Mouse (Mus musculus): Measurements from ENCODE around the gene Clcnka.

Gene Clcnka

GRCm38 (mm10) chr4:141398545-141398944 is at the start of gene Clcnka:
Gene Clcnka (minus strand): TSS chr4:141398724.
- no peak for DNase-seq (ENCODE audit: low spot score)

- no peak for DNase-seq (ENCODE audit: low spot score)
These were observed 47.7 kb upstream of the Clcnka start for GRCm38 (mm10) chr4:141446211-141446610.

GRCm38 (mm10) chr4:141445328-141445720 is 46.8 kb upstream of the Clcnka start:
- DNase-seq (ENCODE audit: low spot score): peak; percentile 46

- DNase-seq (ENCODE audit: low spot score): peak; percentile 90
These were observed 46.2 kb upstream of the Clcnka start, which contains the start of gene Zbtb17 for GRCm38 (mm10) chr4:141444451-141445327. Gene Zbtb17 (plus strand): TSS chr4:141444654.

- no peak for DNase-seq (ENCODE audit: low spot score)
These were observed 45.3 kb upstream of the Clcnka start for GRCm38 (mm10) chr4:141443641-141444429.

GRCm38 (mm10) chr4:141440877-141441276 is 42.4 kb upstream of the Clcnka start:
- DNase-seq (ENCODE audit: low spot score): no peak

GRCm38 (mm10) chr4:141439083-141439803 is 40.7 kb upstream of the Clcnka start:
- no peak for DNase-seq (ENCODE audit: low spot score)

GRCm38 (mm10) chr4:141435974-141436373 is 37.5 kb upstream of the Clcnka start, which contains the start of gene Srarp:
Gene Srarp (minus strand): TSS chr4:141436105.
- no peak for DNase-seq (ENCODE audit: low spot score)

- no peak for DNase-seq (ENCODE audit: low spot score)
These were observed 34.7 kb upstream of the Clcnka start for GRCm38 (mm10) chr4:141433191-141433590.

GRCm38 (mm10) chr4:141432666-141433065 is 34.1 kb upstream of the Clcnka start:
- DNase-seq (ENCODE audit: low spot score): no peak

- peak; percentile 67 for DNase-seq (ENCODE audit: low spot score)
These were observed 32.5 kb upstream of the Clcnka start for GRCm38 (mm10) chr4:141430997-141431396.

- no peak for DNase-seq (ENCODE audit: low spot score)
These were observed 31.3 kb upstream of the Clcnka start for GRCm38 (mm10) chr4:141429847-141430246.

- DNase-seq (ENCODE audit: low spot score): no peak
These were observed 30.9 kb upstream of the Clcnka start for GRCm38 (mm10) chr4:141429381-141429780.

- DNase-seq (ENCODE audit: low spot score): no peak
These were observed 29.4 kb upstream of the Clcnka start for GRCm38 (mm10) chr4:141427921-141428320.

- no peak for DNase-seq (ENCODE audit: low spot score)
These were observed 28.5 kb upstream of the Clcnka start for GRCm38 (mm10) chr4:141426796-141427745.

- peak; percentile 26 for DNase-seq (ENCODE audit: low spot score)
These were observed 27.3 kb upstream of the Clcnka start for GRCm38 (mm10) chr4:141425484-141426479.

- no peak for DNase-seq (ENCODE audit: low spot score)
These were observed 25.3 kb upstream of the Clcnka start for GRCm38 (mm10) chr4:141423691-141424431.

GRCm38 (mm10) chr4:141423288-141423687 is 24.8 kb upstream of the Clcnka start:
- no peak for DNase-seq (ENCODE audit: low spot score)

GRCm38 (mm10) chr4:141422841-141423240 is 24.3 kb upstream of the Clcnka start:
- no peak for DNase-seq (ENCODE audit: low spot score)
